Mouse (Mus musculus) retina, adult 2 months (tissue): ENCODE results near the gene Tspan1.

ENCODE experiments used
- DNase-seq: peaks from one replicate; pipeline ENCODE4 v3.0.0-alpha.2; 2012; ENCODE audit warnings: low read depth, low spot score

The Tspan1 gene

GRCm38 (mm10) chr4:116125803-116126386, 41.5 kb downstream of the Tspan1 start:
- no peak for DNase-seq

GRCm38 (mm10) chr4:116123602-116124519, 43.5 kb downstream of the Tspan1 start, which contains the start of the genes Rad54l and Pomgnt1:
TSS of gene Rad54l (minus strand) at chr4:116123690.
TSS of gene Pomgnt1 (plus strand) at chr4:116123840.
- peak; percentile 80 for DNase-seq

GRCm38 (mm10) chr4:116122762-116123161, 44.6 kb downstream of the Tspan1 start:
- no peak for DNase-seq
